Mouse (Mus musculus) heart, postnatal 0 days (tissue): Measurements from ENCODE around the gene Cux2.
A peak's percentile ranks its signal among the peaks of the same experiment; 100 is the strongest.

ENCODE experiments used
- CTCF ChIP-seq: IDR thresholded peaks from 2 replicates; pipeline ENCODE4 v1.5.1; 2016; ENCODE audit warnings: antibody characterized with exemption, control low read depth, low read depth
- EP300 ChIP-seq: IDR thresholded peaks from 2 replicates; pipeline ENCODE4 v1.6.1; 2016; ENCODE audit warnings: antibody characterized with exemption, low read depth

GRCm38 (mm10) chr5:121842665-121843118 is 207.2 kb downstream of the Cux2 start:
- TF ChIP-seq EP300 (peak; percentile 42; the same call in 1 of the 2 replicates), CTCF (peak; percentile 97)
